Mouse (Mus musculus) bone marrow macrophage, adult 2 months (primary cell): ENCODE results near the gene Smpdl3a.

ENCODE experiments used
- CTCF ChIP-seq: IDR thresholded peaks from 2 replicates; pipeline ENCODE4 v1.5.1; 2012; ENCODE audit warnings: low read depth, mild to moderate bottlenecking, low read length, moderate library complexity
- POLR2A ChIP-seq: IDR thresholded peaks from 2 replicates; pipeline ENCODE4 v1.6.1; 2012; ENCODE audit warnings: mild to moderate bottlenecking, low read depth, low read length, borderline replicate concordance

GRCm38 (mm10) chr10:57795542-57795941 lies 1.4 kb downstream of the Smpdl3a start:
- no peak for TF ChIP-seq CTCF
- TF ChIP-seq POLR2A, result no peak
